Mouse (Mus musculus): Measurements from ENCODE around the gene Idh1.
A peak's percentile ranks its signal among the peaks of the same experiment; 100 is the strongest.

The Idh1 gene

DNA sequence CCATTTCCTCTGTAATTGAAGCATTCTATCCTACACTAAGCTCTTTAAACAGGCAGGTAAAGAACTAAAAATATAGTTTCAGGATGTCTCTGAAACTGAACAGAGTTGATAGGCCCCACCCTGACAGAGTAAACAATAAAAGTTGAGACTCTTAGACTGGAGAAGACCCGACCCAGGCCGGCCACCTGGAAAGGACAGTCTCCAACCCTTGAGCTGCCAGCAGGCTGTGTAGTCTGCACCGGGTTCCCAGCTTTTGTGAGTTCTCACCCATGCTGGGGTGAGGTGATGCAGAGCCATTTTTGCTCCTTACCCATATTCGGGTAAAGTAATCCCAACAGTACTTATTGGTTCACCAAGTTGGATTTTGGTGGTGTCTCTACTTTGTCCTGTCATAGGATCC is 10.1 kb downstream of the Idh1 start:
- no peak for DNase-seq

DNA sequence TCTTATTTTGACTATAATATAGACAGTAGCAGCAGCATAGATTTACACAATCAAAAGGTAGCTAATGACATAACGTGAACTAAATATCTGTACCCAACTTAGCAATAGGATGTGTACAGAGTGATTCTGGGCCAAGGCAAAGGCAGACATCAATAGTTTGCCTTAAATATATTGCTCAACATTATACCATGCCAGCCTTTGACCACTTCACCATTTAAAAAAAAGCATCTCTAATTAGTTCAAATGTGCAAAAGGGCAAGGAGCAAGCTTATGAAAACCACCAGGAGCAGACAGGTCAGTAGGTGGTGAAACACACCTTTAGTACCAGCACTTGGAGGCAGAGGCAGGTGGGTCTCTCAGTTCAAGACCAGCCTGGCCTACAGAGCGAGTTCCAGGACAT is 12.6 kb downstream of the Idh1 start:
- DNase-seq = no peak

DNA sequence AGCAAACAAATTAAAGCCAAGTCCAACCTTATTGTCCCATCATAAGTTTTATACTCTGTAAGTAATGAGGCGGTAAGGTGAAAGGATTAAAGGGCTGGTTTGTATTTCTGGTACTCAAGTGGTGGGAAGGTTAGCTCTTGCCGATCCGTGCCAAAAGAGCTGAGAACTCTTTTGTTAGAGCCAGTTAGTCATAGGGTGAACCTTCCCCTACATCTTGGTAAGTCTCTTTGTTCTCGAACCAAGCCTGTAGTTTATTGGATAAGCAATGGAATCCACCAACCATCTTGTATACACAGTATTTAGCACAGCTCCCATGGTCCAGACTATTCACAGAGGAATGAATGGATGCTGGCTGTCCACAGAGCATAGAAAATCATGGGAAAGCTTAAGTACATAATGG is 14.7 kb downstream of the Idh1 start:
- DNase-seq = no peak

DNA sequence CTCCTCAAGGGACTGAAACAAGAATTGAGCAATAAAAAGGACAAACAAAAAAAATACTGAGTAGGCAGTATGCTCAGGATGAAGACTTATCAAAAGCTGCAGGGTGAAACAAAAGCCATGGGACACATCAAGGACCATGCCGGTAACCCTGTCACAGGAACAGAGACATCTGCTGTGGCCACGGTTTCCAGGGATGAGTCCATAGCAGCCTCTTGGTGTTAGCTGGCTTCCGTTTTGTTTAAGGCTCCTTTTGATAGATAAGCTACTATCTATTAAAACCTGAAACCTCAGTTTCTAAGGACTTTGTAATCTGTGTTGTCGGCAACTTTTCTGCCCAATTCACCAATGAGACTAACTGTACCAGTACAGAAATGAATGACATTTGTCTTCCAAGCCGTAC is 16.4 kb downstream of the Idh1 start:
- DNase-seq = no peak

DNA sequence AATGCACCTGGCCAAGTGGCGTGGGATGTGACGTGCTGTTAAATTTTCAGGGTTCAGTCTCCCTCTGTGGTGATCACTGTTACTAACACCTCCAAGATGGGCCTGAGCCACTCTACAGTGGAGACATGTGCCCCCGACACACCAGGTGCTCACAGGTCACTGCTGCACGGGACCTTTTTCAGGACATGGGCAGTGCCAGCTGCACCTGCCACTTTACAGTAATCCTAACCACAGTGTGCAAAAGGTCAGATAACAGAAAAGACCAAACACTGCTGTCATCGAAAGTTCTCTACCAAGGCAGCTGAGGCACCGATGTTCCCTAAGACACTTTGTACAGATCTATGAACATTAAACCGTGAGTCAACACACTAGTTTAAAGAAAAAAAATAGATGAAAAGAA is 16.8 kb downstream of the Idh1 start:
- DNase-seq = no peak

DNA sequence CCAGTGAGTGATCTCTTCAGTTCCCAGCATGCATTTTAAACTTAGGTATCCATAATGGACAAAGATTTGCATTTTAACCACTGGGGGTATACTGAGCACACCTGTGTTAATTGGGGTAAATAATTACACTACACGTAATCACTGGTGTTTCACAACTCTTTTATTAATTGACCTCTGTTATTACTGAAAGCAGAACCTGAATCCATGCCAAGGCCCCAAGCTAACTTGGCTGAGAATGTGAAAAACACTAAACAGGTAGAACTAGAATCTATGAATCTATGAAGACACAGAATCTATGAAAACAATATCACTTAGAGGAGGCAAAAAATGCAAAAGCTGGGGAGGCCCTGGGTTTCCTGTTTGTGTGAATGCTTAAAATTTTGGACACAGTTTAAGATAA is 18.8 kb downstream of the Idh1 start:
- DNase-seq = no peak

DNA sequence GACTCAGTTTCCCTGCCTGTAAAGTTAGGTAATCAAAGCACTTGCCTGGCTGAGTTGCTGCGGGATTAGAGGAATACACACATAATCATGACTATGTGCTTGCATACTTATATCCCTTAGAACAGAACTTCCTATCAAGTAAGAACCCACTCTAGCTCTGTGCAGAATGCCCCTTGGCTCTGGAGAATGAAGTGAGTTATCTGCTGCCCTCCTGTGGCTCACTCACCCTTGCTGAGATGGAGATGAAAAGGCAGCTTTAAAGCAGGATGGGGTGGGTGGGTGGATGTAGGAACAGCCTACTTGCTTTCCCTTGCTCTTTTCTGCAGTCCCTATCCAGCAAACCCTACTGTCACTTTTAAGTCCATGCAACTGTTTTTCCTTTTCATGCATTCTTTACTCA is 24.1 kb downstream of the Idh1 start:
- DNase-seq = no peak

DNA sequence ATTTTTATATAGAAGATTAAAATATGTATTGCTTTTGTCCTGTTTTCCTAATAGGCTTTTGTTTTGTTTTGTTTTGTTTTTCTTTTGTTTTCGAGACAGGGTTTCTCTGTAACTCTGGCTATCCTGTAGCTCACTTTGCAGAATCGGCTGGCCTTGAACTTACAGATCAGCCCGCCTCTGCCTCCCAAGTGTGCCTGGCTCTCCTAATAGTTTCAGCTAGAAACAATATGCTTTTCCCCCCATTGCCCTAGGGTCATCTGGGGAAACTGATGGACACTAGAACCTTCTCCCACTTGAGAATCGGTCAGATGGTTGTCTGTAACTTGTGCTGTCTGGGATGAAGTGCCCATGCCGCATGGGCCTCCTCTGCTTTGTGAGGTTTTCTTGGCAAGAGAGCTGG is 30.2 kb downstream of the Idh1 start:
- DNase-seq = no peak

DNA sequence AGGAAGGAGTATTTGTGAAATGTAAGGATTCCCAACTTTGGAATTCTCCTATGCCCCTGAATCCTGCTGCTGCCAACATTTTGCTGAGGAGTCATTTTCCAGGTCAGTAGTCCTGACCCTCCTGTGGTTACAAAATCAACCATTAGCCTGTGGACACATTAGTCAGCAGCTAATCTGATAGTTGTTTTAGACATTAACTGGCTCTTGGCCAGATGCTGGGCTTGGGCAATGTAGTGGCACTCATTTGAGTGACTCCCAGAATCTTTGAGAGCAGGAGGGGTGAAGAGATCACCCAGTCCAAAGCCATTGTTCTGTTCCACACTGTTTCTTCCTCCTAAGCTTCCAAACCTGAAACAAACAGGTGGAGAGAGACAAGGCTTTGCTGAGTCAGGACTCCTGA is 31.5 kb downstream of the Idh1 start:
- peak; percentile 72 for DNase-seq

DNA sequence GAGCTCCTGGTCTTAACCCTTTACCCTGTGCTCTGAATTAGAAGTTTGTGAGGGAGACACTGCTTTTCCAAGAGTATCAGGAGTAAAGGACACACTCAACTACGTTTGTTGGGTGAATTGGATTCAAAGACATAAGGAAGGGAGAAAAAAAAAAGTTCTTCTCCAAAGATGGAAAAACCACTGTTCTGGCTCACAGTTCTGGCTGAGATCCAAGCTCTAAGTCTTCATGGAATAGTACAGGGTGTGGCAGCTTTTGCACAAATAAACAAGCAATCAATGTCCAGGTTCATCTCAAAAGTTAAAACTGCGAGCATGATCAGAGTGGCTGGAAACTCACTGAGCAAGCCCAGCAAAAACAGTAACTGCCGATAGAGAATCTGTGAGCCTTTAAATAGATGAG is 38.3 kb downstream of the Idh1 start:
- DNase-seq = no peak

DNA sequence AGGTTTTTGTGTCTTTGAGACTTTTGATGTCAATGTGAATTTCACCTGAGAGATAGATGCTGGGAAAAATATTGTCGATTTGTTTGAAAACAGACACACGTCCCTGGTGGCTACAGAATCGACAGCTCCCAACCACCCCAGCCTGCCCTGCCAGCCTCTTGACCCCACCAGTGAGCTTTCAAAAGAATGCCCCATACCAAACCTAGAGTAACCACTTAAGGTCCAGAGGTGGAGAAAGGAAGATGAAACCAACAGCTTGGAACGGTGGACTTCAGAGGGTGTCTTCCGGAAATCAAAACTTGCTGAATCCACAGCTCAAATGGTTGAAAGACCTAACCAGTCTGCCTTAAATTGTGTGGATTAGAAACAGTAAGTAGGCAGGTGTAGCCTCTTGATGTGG is 39.0 kb downstream of the Idh1 start:
- DNase-seq = no peak

DNA sequence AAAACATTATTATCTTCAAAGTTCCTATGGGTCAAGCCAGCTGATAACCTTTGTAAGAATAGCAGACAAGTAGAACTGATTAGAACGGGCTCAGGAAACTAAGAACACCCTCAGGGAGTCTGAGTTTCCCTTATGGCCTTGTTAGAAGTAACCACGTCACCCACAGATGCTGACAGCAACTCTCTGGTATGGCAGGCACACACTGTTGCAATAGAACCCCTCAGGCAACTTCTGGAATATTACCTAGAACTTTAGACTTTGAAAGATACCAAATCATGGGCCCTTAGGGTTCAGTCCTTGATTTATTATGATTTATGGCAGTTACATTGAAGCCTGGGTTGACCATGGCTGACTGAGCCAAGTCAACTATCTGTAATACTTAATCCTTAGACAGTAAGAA is 39.7 kb downstream of the Idh1 start:
- DNase-seq = no peak

DNA sequence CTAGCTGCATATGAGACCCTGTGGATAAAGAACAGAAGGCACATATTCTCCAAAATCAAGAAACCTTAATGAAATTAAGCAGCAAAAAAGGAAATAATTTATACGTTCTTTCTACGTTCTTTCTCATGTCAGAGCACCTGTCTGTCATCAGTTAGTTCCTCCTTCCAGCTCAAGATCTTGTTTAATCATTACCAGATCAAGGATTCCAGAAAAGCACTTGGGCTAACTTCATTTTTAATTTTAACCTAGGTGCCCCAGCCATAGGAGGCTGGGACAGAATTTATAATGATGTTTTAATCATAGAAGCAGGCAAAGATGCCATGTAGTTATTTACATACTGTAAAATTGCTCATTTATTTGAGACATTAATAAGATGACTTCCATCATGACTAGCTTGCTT is 41.5 kb downstream of the Idh1 start:
- DNase-seq = no peak

DNA sequence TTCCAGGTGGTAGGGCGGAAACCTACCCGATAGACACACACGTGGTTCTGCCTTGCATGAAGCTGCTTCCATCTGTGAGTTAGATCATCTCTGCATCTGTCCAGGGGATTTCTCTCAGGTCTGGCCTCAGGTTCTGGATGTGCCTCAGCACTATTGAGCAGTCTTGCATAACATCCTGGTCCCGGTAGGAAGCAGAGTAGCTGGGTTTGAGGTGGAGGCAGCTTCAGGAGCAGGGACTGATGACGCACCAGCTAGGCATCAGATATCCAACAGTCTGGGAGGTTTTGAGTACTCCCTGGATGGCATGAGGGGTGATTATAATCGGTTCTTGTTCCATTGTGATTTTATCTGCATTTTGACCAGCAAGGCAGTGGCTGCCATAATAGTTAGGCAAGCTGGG is 48.7 kb downstream of the Idh1 start:
- no peak for DNase-seq

DNA sequence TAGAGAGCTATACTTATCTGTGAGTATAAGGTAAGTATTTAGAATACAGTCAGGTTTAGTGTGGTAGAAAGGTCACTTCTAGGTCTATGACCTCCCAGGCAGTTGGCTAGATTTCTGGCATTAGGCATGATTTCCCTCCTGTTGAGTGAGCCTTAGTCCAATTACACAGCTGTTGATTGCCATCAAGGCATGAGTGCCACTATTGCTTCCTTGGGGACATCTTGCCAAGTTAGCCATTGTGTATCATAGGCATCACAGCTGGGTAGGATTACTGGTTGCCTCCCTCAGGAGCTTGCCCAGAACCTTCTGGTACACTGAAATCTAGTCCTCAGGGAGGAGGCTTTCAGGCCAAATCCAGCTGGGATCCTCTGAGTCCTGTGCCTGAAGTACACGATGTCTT is 53.5 kb downstream of the Idh1 start:
- no peak for DNase-seq

DNA sequence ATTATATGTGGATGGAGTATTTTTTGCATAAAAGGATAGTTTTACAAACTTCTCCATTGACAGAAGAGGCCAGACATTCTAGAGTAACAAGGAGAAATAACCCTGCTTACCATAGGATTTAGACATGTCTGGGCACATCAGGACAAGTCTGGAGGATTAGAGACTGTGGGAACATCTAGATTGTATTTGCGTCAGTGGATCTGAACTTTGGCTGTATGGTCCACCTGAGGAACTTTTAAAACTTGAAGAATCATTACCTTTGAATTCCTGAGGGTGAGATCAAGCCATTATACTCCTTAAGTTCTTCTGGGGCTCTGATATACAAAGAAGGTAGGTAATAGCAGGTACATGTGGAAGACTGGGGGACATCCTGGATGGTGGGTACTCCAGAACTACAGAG is 54.6 kb downstream of the Idh1 start:
- DNase-seq = no peak

DNA sequence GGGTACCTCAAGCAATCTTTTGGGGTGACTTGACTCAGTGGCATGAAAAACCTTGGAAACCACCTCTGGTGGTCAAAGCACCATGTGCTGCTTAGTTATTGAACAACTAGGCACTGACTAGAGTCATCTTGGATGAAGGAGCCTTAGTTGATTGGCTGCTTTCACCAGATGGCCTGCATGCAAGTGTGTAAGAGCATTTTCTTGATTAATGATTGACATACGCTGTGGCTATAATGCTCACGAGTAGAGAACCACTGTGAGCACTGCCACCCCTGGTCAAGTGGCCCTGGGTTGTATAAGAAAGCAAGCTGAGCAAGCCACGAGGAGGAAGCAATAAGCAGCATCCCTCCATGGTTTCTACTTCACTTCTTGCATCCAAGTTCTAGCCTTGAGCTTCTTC is 56.1 kb downstream of the Idh1 start:
- DNase-seq = peak; percentile 61

DNA sequence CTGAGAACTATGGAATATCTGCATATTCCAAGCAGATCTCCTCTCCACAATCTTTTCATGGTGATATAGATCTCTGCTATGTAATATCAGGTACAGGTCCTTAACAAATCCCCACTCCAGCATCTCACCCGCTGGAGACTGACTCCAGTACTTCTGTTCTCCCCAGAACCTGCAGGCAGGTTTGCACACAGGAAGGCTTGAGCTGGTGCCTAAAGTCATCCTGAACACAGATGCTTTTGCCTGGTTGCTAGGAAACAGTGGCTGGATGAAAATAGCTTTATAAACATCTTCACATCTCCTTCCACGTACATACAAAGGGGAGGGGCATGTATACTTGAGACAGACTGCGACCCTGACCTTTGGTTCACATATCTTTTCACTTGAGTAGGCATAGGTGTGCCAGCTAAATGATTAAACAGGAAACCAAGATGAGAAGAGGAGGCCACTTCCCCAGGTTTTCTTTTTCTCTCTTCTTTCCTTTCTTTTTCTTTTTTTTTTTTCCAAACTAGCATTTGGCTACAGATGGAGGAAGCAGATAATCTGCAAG is 56.6 kb downstream of the Idh1 start:
- no peak for DNase-seq

DNA sequence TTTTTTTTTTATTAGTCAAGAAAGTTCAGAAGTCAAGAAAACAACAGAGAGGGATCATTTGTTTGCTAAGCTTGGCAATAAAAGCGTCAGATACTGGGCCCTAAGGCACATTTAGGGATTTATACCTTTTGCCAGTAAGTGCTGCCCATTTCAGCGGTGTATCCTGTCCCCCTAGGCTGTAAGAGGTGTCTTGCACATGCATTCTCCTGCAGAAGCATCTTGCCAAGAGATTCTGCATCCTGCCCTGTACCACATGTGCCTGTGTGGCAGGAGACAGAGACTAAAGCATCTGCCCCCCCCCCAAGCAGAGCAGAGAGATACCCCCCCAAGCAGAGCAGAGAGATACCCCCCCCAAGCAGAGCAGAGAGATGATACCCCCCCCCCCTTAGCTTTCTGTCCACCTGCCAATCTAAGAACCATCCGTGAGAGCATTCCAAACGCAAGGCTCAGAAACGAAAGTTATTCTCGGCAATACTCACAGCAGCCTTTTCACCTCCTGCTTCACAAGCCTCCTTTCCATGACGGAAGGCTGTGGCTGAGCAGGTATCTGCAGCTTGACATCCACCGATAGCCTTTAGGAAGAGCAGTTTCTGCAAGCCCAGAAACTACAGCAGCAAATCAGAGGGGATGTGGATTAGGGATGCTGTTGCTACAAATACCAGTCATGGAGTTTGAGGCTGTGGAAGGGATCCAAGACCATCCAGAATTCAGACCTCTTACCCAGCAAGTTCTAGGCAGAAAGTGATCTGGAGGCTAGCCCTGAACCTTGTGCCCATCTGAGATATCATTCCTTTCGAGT is 63.5 kb downstream of the Idh1 start, which contains the start of gene D630023F18Rik:
TSS of gene D630023F18Rik (minus strand) at position 641 of the 799 bp plus-strand sequence.
- no peak for DNase-seq

DNA sequence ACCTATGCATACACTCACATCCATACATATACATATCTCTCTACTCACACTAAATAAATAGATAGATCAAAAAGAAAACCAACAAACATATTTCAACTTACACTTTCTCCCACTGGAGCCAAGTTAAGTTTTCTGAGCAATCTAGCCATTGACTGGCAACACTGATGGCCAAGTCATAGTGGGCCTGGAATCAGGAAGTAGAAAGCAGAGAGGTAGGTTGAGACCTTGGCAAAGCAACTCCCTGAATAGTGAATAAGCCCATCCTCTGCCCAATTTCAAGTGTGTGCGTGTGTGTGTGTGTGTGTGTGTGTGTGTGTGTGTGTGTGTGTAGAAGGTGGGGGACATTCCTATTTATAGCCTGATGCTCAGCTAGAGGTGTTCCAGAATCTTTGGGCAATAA is 66.9 kb downstream of the Idh1 start, which contains the start of gene Gm28845:
TSS of gene Gm28845 (minus strand) at position 121 of the 400 bp plus-strand sequence.
- DNase-seq = no peak

DNA sequence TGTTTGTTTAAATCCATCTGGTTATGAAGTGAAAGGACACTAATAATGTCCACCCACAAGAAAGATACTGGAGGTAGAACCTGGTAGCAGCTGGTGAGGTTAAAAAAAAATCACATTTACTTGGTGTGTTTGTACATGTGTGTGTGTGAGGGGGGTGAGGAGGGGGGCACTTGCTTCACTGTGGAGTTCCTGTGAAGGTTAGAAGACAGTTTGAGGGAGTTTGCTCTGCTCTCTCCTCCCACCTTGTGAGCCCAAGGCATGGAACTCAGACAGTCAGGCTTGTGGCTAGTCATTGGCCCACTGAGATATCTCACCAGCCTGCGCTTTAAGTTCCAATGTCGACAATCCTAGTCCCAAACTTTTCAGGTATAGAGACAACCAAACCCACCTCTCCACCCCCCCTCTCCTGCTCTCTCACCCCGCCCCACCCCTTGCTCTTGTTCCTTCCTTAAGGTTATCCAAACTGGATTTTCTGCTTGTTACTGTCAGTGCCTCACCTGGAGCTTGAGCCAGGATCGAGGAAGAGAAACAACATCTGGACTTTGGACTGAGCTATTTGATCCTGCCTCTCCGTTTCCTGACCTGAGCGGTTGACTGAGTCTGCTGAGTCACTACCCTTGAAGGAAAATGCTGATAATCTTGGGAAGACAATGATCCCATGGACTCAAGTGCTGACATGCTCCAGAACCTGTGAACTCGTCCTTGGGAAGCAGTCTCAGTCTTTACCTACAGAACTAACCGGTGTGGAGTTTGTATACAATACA is 68.0 kb downstream of the Idh1 start:
- DNase-seq = peak; percentile 56

DNA sequence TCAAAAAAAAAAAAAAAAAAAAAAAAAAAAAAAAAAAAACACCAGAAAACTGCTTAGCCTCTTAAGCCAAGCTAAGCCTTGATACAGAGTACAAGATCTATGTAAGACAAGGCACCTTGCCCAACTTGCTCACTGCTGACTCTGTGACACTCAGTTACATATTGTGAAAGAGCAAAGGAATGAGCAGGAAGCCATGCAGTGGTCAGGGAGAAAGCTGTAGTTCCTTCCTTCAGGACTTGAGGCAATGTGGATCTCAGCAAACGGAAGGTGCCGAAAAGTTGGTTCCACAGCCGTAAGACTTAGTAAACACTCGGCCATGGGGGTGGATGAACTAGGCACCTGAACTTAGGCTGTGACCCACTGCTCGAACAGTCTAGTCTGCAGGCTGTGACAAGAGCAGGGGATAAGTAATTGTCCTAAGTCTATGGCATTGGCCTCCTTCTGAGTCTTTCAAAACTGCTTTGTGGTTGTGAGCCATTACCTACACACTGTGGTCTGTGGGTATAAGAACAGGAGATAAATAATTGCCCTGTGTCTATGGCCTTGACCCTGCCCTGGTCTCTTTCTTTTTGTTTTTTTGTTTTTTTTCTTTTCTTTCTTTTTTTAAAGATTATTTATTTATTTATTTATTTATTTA is 72.6 kb downstream of the Idh1 start:
- DNase-seq = no peak

DNA sequence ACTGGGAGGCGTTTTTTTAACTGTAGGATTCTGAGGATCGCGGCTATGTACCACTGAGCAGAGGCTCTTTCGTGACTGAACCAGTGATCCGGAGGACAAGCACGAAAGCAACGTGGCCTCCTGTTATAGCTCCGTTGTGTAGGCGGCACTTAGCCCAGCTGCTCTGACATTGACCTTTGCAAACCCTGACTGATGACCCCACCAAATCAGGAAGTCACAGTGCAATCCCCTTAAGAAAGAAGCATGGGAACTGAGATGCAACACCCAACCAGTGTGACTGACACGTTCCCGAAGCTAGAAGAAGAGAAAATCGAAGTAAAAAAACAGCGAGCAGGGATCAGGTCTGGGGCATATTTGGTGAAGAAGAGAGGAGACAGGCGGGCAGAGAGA is 73.5 kb downstream of the Idh1 start:
- peak; percentile 36 for DNase-seq

All from kidney, adult 18-20 months (tissue).